Mouse (Mus musculus) layer of hippocampus, adult 9-10 months (tissue): ENCODE measurements at regions not wholly inside any gene's neighbourhood (a gene's known extent, or its start where the extent isn't known, plus 50 kb on each side); places are given as distances from the start of the nearest gene placed in this dataset.

ENCODE experiments used
- DNase-seq: peaks from one replicate; pipeline ENCODE4 v3.0.0; 2022; ENCODE audit warnings: low spot score

- DNase-seq = no peak
Measured at GRCm38 (mm10) chr13:60123964-60124363, 53.2 kb downstream of the Gas1 start.

GRCm38 (mm10) chr13:60123174-60123587, 54.0 kb downstream of the Gas1 start:
- no peak for DNase-seq

- DNase-seq = no peak
Measured at GRCm38 (mm10) chr13:60122341-60123173, 54.6 kb downstream of the Gas1 start.

- DNase-seq = no peak
Measured at GRCm38 (mm10) chr13:60111465-60111864, 65.7 kb downstream of the Gas1 start.

GRCm38 (mm10) chr13:60110079-60110846, 66.9 kb downstream of the Gas1 start:
- no peak for DNase-seq

- no peak for DNase-seq
Measured at GRCm38 (mm10) chr13:60105286-60105685, 71.9 kb downstream of the Gas1 start.

GRCm38 (mm10) chr13:60101651-60102050, 75.5 kb downstream of the Gas1 start:
- no peak for DNase-seq

GRCm38 (mm10) chr13:60100130-60101112, 76.7 kb downstream of the Gas1 start:
- DNase-seq = no peak

GRCm38 (mm10) chr13:60099469-60100129, 77.6 kb downstream of the Gas1 start:
- no peak for DNase-seq

- no peak for DNase-seq
Measured at GRCm38 (mm10) chr13:60098394-60098793, 78.8 kb downstream of the Gas1 start.

- no peak for DNase-seq
Measured at GRCm38 (mm10) chr13:60097776-60098175, 79.4 kb downstream of the Gas1 start.

- DNase-seq = no peak
Measured at GRCm38 (mm10) chr13:60086657-60087056, 90.5 kb downstream of the Gas1 start.

GRCm38 (mm10) chr13:60084975-60085374, 92.2 kb downstream of the Gas1 start:
- no peak for DNase-seq

- no peak for DNase-seq
Measured at GRCm38 (mm10) chr13:60084290-60084689, 92.9 kb downstream of the Gas1 start.

- no peak for DNase-seq
Measured at GRCm38 (mm10) chr13:60080113-60080512, 97.1 kb downstream of the Gas1 start.

GRCm38 (mm10) chr13:60078331-60079050, 98.7 kb downstream of the Gas1 start:
- no peak for DNase-seq

- no peak for DNase-seq
Measured at GRCm38 (mm10) chr13:60076147-60076800, 100.9 kb downstream of the Gas1 start.

GRCm38 (mm10) chr13:60071595-60071994, 105.6 kb downstream of the Gas1 start:
- no peak for DNase-seq

GRCm38 (mm10) chr13:60069196-60069595, 108.0 kb downstream of the Gas1 start:
- DNase-seq = no peak

GRCm38 (mm10) chr13:60067325-60067724, 109.8 kb downstream of the Gas1 start:
- DNase-seq = no peak
